Mouse (Mus musculus) testis, adult 2 months (tissue): ENCODE measurements at regions not wholly inside any gene's neighbourhood (a gene's known extent, or its start where the extent isn't known, plus 50 kb on each side); places are given as distances from the start of the nearest gene placed in this dataset.

Source experiments
- CTCF ChIP-seq: fragments of 200-500 bp; IDR thresholded peaks from 2 replicates; pipeline ENCODE4 v1.5.1; 2012; ENCODE audit warnings: low read depth, mild to moderate bottlenecking, inconsistent platforms, low read length, moderate library complexity; ENCODE audit not compliant: control insufficient read depth, insufficient read depth, insufficient replicate concordance
- POLR2A ChIP-seq: fragments of 200-500 bp; IDR thresholded peaks from 2 replicates; pipeline ENCODE4 v1.6.1; 2012; ENCODE audit warnings: low read depth, mild to moderate bottlenecking, inconsistent platforms, low read length, moderate library complexity; ENCODE audit not compliant: control insufficient read depth

DNA sequence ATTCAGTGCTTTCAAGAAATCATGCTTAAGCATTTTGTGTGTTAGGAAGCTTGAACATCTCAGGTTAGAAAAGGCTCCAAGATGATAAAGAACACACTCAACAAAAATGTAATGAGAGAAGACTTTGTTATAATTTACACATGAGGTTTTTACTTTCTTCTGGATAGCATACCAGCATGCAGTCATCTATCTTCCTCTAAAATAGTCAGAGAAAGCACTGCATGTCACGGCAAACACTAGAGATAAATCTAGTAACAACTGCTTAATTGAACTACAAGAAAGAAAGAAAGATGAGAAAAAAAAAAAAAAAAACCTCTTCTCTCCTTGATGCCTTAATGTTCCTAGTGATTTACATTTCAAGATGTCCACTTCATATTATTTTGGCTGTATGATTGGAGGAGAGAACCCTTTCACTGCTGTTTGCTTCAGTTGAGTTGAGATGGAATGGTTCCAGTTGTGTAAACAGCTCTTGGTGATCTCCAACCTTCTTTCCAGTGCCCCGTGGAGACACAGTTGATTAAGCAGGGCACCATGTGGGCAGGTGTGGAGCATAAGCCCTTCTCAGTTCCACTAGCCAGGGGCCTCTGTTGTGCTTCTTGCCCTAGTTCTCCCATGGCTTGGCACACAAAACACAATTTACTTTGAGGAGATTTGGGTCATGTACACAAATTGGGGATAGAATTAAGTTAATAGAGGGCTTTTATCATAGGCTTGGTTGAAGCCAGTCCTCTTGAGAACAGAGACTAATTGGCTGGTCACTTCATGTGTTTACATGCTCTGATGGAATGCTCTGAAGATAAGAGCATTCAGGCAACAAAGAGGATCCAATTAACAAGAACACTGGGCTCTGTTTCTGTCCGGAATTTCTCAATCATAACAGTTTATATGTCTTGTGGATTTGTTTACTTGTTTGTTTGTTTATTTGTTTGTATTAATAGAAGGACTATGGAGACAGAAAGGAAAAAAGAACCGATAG lies 81.1 kb upstream of the Sema3d start:
- TF ChIP-seq CTCF: no peak
- no peak for TF ChIP-seq POLR2A
